Mouse (Mus musculus) small intestine, adult 2 months (tissue): Measurements from ENCODE around the gene Wfdc8. TPM values are rescaled to one million over a fixed set of nuclear protein-coding genes. Genes with fewer than 3 reads are reported as not detected.
"Not testable (repeated sequence)": the region's sequence is repeated elsewhere in the genome, so short reads cannot be mapped to it uniquely, and the experiment has no call there.

Source experiments
- H3K27ac ChIP-seq: fragments of 200-500 bp; 2 replicates; pipeline ENCODE4 v1.5.1; 2012; ENCODE audit warnings: low read depth, low read length, control low read depth, inconsistent platforms; ENCODE audit not compliant: insufficient read depth
- H3K27me3 ChIP-seq: fragments of 200-500 bp; 2 replicates; pipeline ENCODE4 v1.6.1; 2012; ENCODE audit warnings: mild to moderate bottlenecking, moderate library complexity, low read length, inconsistent platforms; ENCODE audit not compliant: control insufficient read depth, insufficient read depth
- H3K36me3 ChIP-seq: fragments of 200-500 bp; 2 replicates; pipeline ENCODE4 v1.6.1; 2012; ENCODE audit warnings: mild to moderate bottlenecking, low read length, control low read depth, inconsistent platforms; ENCODE audit not compliant: control insufficient read depth, insufficient read depth
- H3K4me1 ChIP-seq: fragments of 200-500 bp; 2 replicates; pipeline ENCODE4 v1.6.1; 2012; ENCODE audit warnings: low read length, inconsistent platforms, mixed read lengths; ENCODE audit not compliant: control insufficient read depth, insufficient read depth, insufficient read length
- H3K4me3 ChIP-seq: fragments of 200-500 bp; 2 replicates; pipeline ENCODE4 v1.5.1; 2012; ENCODE audit warnings: low read depth, mild to moderate bottlenecking, control low read depth, inconsistent platforms, low read length, moderate library complexity
- CTCF ChIP-seq: fragments of 200-500 bp; IDR thresholded peaks from 2 replicates; pipeline ENCODE4 v1.5.1; 2012; ENCODE audit warnings: low read depth, mild to moderate bottlenecking, control low read depth, inconsistent platforms, low read length, moderate library complexity, mixed read lengths; ENCODE audit not compliant: insufficient replicate concordance, insufficient read length; ENCODE audit errors: extremely low read depth
- POLR2A ChIP-seq: fragments of 200-500 bp; IDR thresholded peaks from 2 replicates; pipeline ENCODE4 v1.6.1; 2012; ENCODE audit warnings: low read depth, mild to moderate bottlenecking, control low read depth, inconsistent platforms, low read length, moderate library complexity
- WGBS: fragments of 180-500 bp; shearing (Covaris S2); methylation state at CpG from one replicate; pipeline ENCODE4 v1.1.7; 2018; 5-methylcytosine and 5-hydroxymethylcytosine counted together
- polyA plus RNA-seq: library from polyadenylated mRNA; depleted of rRNA; stranded (reverse); fragments of >200 nt; gene quantifications from 2 replicates; pipeline ENCODE4 v1.2.3, GENCODE M21; 2012; rRNA removed

Wfdc8 gene
- polyA plus RNA-seq: 0.05 TPM in 1 of 2 replicates, not detected in the other

- not testable (repeated sequence) for H3K27ac ChIP-seq, H3K36me3 ChIP-seq
- WGBS: 60% methylated on average over 8 of the region's 8 CpGs
These were observed at the start of gene Wfdc8, which contains the start of gene Wfdc6b for GRCm38 (mm10) chr2:164613471-164613870. Gene Wfdc8, minus strand, starts transcription at chr2:164613626. Gene Wfdc6b, plus strand, starts transcription at chr2:164613522.

GRCm38 (mm10) chr2:164656483-164656882 is 43.1 kb upstream of the Wfdc8 start, which contains the start of gene Wfdc9:
Gene Wfdc9, minus strand, starts transcription at chr2:164656583.
- no peak for TF ChIP-seq POLR2A
- TF ChIP-seq CTCF: no peak

More at GRCm38 (mm10) chr2:164613471-164613870, at the start of gene Wfdc8, which contains the start of gene Wfdc6b:
- not testable (repeated sequence) for H3K27me3 ChIP-seq, H3K4me3 ChIP-seq, H3K4me1 ChIP-seq

GRCm38 (mm10) chr2:164655858-164656257 is 42.4 kb upstream of the Wfdc8 start, which contains the start of gene Wfdc10:
Gene Wfdc10, plus strand, starts transcription at chr2:164656046.
- Histone ChIP-seq H3K27me3 (no peaks in the 10 kb centered on the region), H3K27ac (no peak within 1 kb of the TSS), H3K4me1 (no peaks in the 10 kb centered on the region), H3K4me3 (no peak within 1 kb of the TSS), H3K36me3 (no peaks in the 10 kb centered on the region)
- TF ChIP-seq POLR2A: no peak
- peak; percentile 88 for TF ChIP-seq CTCF
- WGBS: 13% methylated on average over 11 of the region's 11 CpGs

More at GRCm38 (mm10) chr2:164656483-164656882, 43.1 kb upstream of the Wfdc8 start, which contains the start of gene Wfdc9:
- H3K36me3 ChIP-seq: no peaks in the 10 kb centered on the region
- 66% methylated on average over 9 of the region's 9 CpGs for WGBS
- H3K4me1 ChIP-seq: no peaks in the 10 kb centered on the region
- H3K27ac ChIP-seq: no peak within 1 kb of the TSS
- H3K27me3 ChIP-seq: no peaks in the 10 kb centered on the region
- no peak within 1 kb of the TSS for H3K4me3 ChIP-seq

- WGBS: 84% methylated on average over 13 of the region's 13 CpGs
These were observed 28.7 kb upstream of the Wfdc8 start for GRCm38 (mm10) chr2:164641881-164642673.

GRCm38 (mm10) chr2:164641129-164641528 is 27.7 kb upstream of the Wfdc8 start:
- Histone ChIP-seq H3K4me1 (peaks cover 4% of the 10 kb centered on the region; the same call in 1 of the 2 replicates), H3K36me3 (no peaks in the 10 kb centered on the region), H3K27ac (no peak overlapping the region), H3K27me3 (no peaks in the 10 kb centered on the region), H3K4me3 (no peak overlapping the region)
- 32% methylated on average over 7 of the region's 7 CpGs for WGBS
- TF ChIP-seq CTCF (no peak), POLR2A (no peak)

More at GRCm38 (mm10) chr2:164641881-164642673, 28.7 kb upstream of the Wfdc8 start:
- Histone ChIP-seq H3K4me1 (peaks cover 4% of the 10 kb centered on the region; the same call in 1 of the 2 replicates), H3K4me3 (no peak overlapping the region), H3K27me3 (no peaks in the 10 kb centered on the region), H3K36me3 (no peaks in the 10 kb centered on the region), H3K27ac (no peak overlapping the region)
- no peak for TF ChIP-seq CTCF
- no peak for TF ChIP-seq POLR2A

- Histone ChIP-seq H3K27ac (no peak within 1 kb of the TSS), H3K4me1 (peaks cover 4% of the 10 kb centered on the region; the same call in 1 of the 2 replicates), H3K27me3 (no peaks in the 10 kb centered on the region), H3K36me3 (no peaks in the 10 kb centered on the region), H3K4me3 (no peak within 1 kb of the TSS)
- WGBS: 42% methylated on average over 3 of the region's 3 CpGs
- TF ChIP-seq CTCF (no peak), POLR2A (no peak)
These were observed 25.3 kb upstream of the Wfdc8 start, which contains the start of gene Wfdc16 for GRCm38 (mm10) chr2:164638696-164639095. Gene Wfdc16, minus strand, starts transcription at chr2:164638796.

- Histone ChIP-seq H3K27me3 (no peaks in the 10 kb centered on the region), H3K4me3 (no peak overlapping the region), H3K36me3 (no peaks in the 10 kb centered on the region), H3K4me1 (no peaks in the 10 kb centered on the region), H3K27ac (no peak overlapping the region)
- TF ChIP-seq CTCF (no peak), POLR2A (no peak)
- 82% methylated on average over 9 of the region's 9 CpGs for WGBS
These were observed 21.8 kb upstream of the Wfdc8 start for GRCm38 (mm10) chr2:164635266-164635665.
